Mouse (Mus musculus) embryonic facial prominence, embryonic 14.5 days (tissue): Measurements from ENCODE around the gene Cwc27. TPM values are rescaled to one million over a fixed set of nuclear protein-coding genes. Genes with fewer than 3 reads are reported as not detected.

Experiments used
- ATAC-seq: fragments of 200-750 bp; cut with Nextera tagmentation; 2 replicates; pipeline ENCODE4 v1.8.0; 2017; ENCODE audit warnings: low read depth, moderate number of reproducible peaks, moderate TSS enrichment
- DNase-seq: peaks from one replicate; pipeline ENCODE4 v3.0.0-alpha.2; 2015; ENCODE audit warnings: low spot score
- H3K27ac ChIP-seq: fragments of 300-500 bp; sonication (generic); replicated peaks from 2 replicates; pipeline ENCODE4 v1.5.1; 2014; ENCODE audit warnings: low read depth, mild to moderate bottlenecking, low read length, moderate library complexity
- H3K27me3 ChIP-seq: fragments of 300-500 bp; sonication (generic); replicated peaks from 2 replicates; pipeline ENCODE4 v1.6.1; 2014; ENCODE audit warnings: low read length; ENCODE audit not compliant: control insufficient read depth, insufficient read depth
- H3K36me3 ChIP-seq: fragments of 300-500 bp; sonication (generic); 2 replicates; pipeline ENCODE4 v1.6.1; 2014; ENCODE audit warnings: low read length, mixed read lengths; ENCODE audit not compliant: control insufficient read depth, insufficient read depth
- H3K4me1 ChIP-seq: fragments of 300-500 bp; sonication (generic); 2 replicates; pipeline ENCODE4 v1.6.1; 2014; ENCODE audit warnings: antibody characterized with exemption, low read length; ENCODE audit not compliant: control insufficient read depth, insufficient read depth
- H3K4me2 ChIP-seq: fragments of 300-500 bp; sonication (generic); 2 replicates; pipeline ENCODE4 v1.6.1; 2014; ENCODE audit warnings: low read depth, mild to moderate bottlenecking, low read length, moderate library complexity, mixed read lengths
- H3K4me3 ChIP-seq: fragments of 300-500 bp; sonication (generic); 2 replicates; pipeline ENCODE4 v1.5.1; 2014; ENCODE audit warnings: low read depth, mild to moderate bottlenecking, low read length
- H3K9ac ChIP-seq: fragments of 300-500 bp; sonication (generic); 2 replicates; pipeline ENCODE4 v1.6.1; 2014; ENCODE audit warnings: low read depth, mild to moderate bottlenecking, low read length, moderate library complexity, mixed read lengths
- H3K9me3 ChIP-seq: fragments of 300-500 bp; sonication (generic); 2 replicates; pipeline ENCODE4 v1.6.1; 2016; ENCODE audit warnings: low read length; ENCODE audit not compliant: control insufficient read depth
- WGBS: fragments of 180-500 bp; shearing (Covaris S2); extraction: QIAGEN DNeasy Blood & Tissue Kit; methylation state at CpG from one replicate; pipeline ENCODE4 v1.1.7; 2014; 5-methylcytosine and 5-hydroxymethylcytosine counted together
- polyA plus RNA-seq: library from polyadenylated mRNA; unstranded; fragments of >200 nt; fragmentation: Nextera tagmentation; extraction: Ambion mirVana; gene quantifications from 2 replicates; pipeline ENCODE4 v1.2.1, GENCODE M21; 2014

Cwc27 gene
- polyA plus RNA-seq, 1 experiment from 2014 or later = 19.1 TPM

- Histone ChIP-seq H3K4me3 (no peak overlapping the region), H3K4me2 (no peak overlapping the region), H3K27me3 (no peaks in the 10 kb centered on the region), H3K36me3 (peaks cover 27% of the 10 kb centered on the region), H3K9ac (no peak overlapping the region), H3K27ac (no peak overlapping the region), H3K4me1 (peaks cover 10% of the 10 kb centered on the region), H3K9me3 (peaks cover 16% of the 10 kb centered on the region; the same call in 1 of the 2 replicates)
- DNase-seq (no peak), ATAC-seq (no peak)
- WGBS = 64% methylated on average over 2 of the region's 2 CpGs
Observed at GRCm38 (mm10) chr13:104825470-104825869, 8.5 kb upstream of the Cwc27 start.

DNA sequence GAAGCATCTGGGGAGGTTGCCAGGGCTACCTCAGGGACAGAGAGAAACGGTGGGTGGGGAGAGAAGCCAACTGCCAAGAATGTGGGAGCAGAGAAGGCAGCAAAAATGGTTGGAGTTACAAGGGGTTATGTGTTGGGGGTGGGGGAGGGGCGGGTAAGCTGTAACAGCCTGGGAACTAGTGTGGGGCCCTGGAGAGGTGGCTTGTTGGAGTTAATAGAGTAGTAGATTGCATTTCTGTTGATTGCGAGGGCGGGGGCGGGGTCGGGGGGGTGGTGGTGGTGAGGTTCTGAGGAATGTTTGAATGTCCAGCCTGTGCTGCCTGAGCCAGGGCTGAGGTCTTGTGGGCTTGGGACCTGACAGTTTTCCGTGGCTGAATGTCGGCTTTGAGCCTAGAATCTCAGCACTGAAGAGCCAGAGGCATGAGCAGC lies 5.5 kb upstream of the Cwc27 start:
- ATAC-seq = peak; percentile 75
- peak overlapping the region; percentile 37 for H3K4me2 ChIP-seq

GRCm38 (mm10) chr13:104821908-104822307 lies 5.0 kb upstream of the Cwc27 start:
- no peak for DNase-seq
- H3K4me1 ChIP-seq = peaks cover 21% of the 10 kb centered on the region
- peak overlapping the region; percentile 37; the same call in 1 of the 2 replicates for H3K4me2 ChIP-seq
- H3K4me3 ChIP-seq = no peak overlapping the region
- 82% methylated on average over 1 of the region's 1 CpGs for WGBS
- 0 out of 2 replicates have a peak overlapping the region, but pooled peaks have one; percentile 52 for H3K27ac ChIP-seq
- H3K9me3 ChIP-seq = peaks cover under 1% of the 10 kb centered on the region; the same call in 1 of the 2 replicates
- no peak overlapping the region for H3K9ac ChIP-seq
- no peak for ATAC-seq
- no peaks in the 10 kb centered on the region for H3K27me3 ChIP-seq
- peaks cover 1% of the 10 kb centered on the region for H3K36me3 ChIP-seq

More for the DNA sequence above, 5.5 kb upstream of the Cwc27 start:
- WGBS = 22% methylated on average over 7 of the region's 8 CpGs
- Histone ChIP-seq H3K9me3 (peaks cover 5% of the 10 kb centered on the region; the same call in 1 of the 2 replicates), H3K4me1 (peaks cover 21% of the 10 kb centered on the region), H3K27ac (peak overlapping the region; percentile 52; the same call in 1 of the 2 replicates), H3K9ac (no peak overlapping the region), H3K4me3 (no peak overlapping the region), H3K27me3 (no peaks in the 10 kb centered on the region), H3K36me3 (peaks cover 6% of the 10 kb centered on the region)
- DNase-seq = peak; percentile 57

GRCm38 (mm10) chr13:104821192-104821591 lies 4.2 kb upstream of the Cwc27 start:
- no peak overlapping the region for H3K27ac ChIP-seq
- H3K4me3 ChIP-seq = no peak overlapping the region
- DNase-seq = no peak
- H3K4me2 ChIP-seq = no peak overlapping the region
- peaks cover 21% of the 10 kb centered on the region for H3K4me1 ChIP-seq
- H3K9ac ChIP-seq = no peak overlapping the region
- no peaks in the 10 kb centered on the region for H3K27me3 ChIP-seq
- no peak for ATAC-seq
- no peaks in the 10 kb centered on the region for H3K36me3 ChIP-seq
- H3K9me3 ChIP-seq = no peaks in the 10 kb centered on the region

GRCm38 (mm10) chr13:104817696-104818095 lies 754 bp upstream of the Cwc27 start:
- H3K4me3 ChIP-seq = peak overlapping the region; percentile 66
- ATAC-seq = no peak
- H3K4me1 ChIP-seq = peaks cover 25% of the 10 kb centered on the region
- no peaks in the 10 kb centered on the region for H3K9me3 ChIP-seq
- H3K9ac ChIP-seq = peak overlapping the region; percentile 81
- H3K27me3 ChIP-seq = no peaks in the 10 kb centered on the region
- WGBS = 45% methylated on average over 12 of the region's 12 CpGs
- peak overlapping the region; percentile 65 for H3K4me2 ChIP-seq
- H3K36me3 ChIP-seq = no peaks in the 10 kb centered on the region
- no peak for DNase-seq
- no peak overlapping the region for H3K27ac ChIP-seq

DNA sequence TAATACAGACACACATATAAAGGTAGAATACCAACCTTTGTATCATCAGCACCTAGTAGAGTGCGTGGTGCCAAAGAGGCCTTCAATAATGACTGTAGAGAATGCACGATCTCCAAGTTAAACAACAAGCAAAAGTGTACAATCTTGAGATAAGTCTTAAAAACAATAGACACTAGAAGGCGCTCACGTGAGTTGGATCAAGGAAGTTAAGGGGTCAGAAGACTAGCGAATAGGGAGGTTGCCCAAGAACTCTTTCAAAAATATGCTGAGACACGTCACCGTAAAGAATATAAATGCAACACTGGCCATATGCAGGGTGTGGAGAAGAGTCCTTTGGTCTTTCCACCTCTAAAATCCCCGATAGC lies 690 bp downstream of the Cwc27 start:
- WGBS = 10% methylated on average over 8 of the region's 8 CpGs
- peak overlapping the region; percentile 65 for H3K4me2 ChIP-seq
- peak overlapping the region; percentile 81 for H3K9ac ChIP-seq
- peak overlapping the region; percentile 66 for H3K4me3 ChIP-seq
- ATAC-seq (no peak), DNase-seq (peak; percentile 70)
- H3K4me1 ChIP-seq = peaks cover 16% of the 10 kb centered on the region
- peak overlapping the region; percentile 80 for H3K27ac ChIP-seq
- H3K27me3 ChIP-seq = no peaks in the 10 kb centered on the region
- no peaks in the 10 kb centered on the region for H3K9me3 ChIP-seq
- H3K36me3 ChIP-seq = no peaks in the 10 kb centered on the region

DNA sequence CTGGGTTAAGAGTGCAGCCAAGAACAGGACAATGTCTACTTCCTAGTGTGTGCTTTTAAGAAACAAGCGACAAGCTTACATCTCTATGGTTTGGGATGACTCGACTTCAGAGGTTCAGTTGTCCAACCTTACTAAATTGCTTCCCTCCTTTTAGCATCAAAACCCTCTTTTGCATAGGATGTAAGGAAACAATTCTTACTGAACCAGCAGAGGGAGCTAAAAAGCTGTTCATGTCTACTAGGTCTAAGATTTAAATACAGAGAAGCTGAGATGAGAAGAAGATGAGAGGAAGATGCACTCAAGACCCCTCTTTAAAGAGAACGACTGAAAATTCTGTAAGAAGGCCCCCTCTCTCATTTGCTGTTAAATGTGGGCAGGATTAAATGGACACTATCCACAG lies 11.3 kb downstream of the Cwc27 start:
- no peak for ATAC-seq
- Histone ChIP-seq H3K4me1 (no peaks in the 10 kb centered on the region), H3K9ac (no peak overlapping the region), H3K27ac (no peak overlapping the region), H3K27me3 (no peaks in the 10 kb centered on the region), H3K9me3 (no peaks in the 10 kb centered on the region), H3K4me3 (no peak overlapping the region), H3K36me3 (peaks cover 50% of the 10 kb centered on the region), H3K4me2 (no peak overlapping the region)
- WGBS = 49% methylated on average over 3 of the region's 3 CpGs
- peak; percentile 79 for DNase-seq

- peaks cover 59% of the 10 kb centered on the region for H3K36me3 ChIP-seq
- ATAC-seq = peak; percentile 76; the same call in 1 of the 2 replicates
- no peak overlapping the region for H3K4me2 ChIP-seq
- no peaks in the 10 kb centered on the region for H3K4me1 ChIP-seq
- 78% methylated on average over 7 of the region's 7 CpGs for WGBS
- H3K9me3 ChIP-seq = no peaks in the 10 kb centered on the region
- H3K9ac ChIP-seq = no peak overlapping the region
- H3K27me3 ChIP-seq = no peaks in the 10 kb centered on the region
- DNase-seq = no peak
- H3K4me3 ChIP-seq = no peak overlapping the region
- H3K27ac ChIP-seq = no peak overlapping the region
Observed at GRCm38 (mm10) chr13:104799566-104800182, 17.3 kb downstream of the Cwc27 start.

GRCm38 (mm10) chr13:104799067-104799466 lies 17.9 kb downstream of the Cwc27 start:
- H3K4me3 ChIP-seq = no peak overlapping the region
- no peak overlapping the region for H3K27ac ChIP-seq
- DNase-seq (no peak), ATAC-seq (no peak)
- WGBS = 95% methylated on average over 8 of the region's 8 CpGs
- no peaks in the 10 kb centered on the region for H3K9me3 ChIP-seq
- no peak overlapping the region for H3K9ac ChIP-seq
- peaks cover 54% of the 10 kb centered on the region for H3K36me3 ChIP-seq
- no peaks in the 10 kb centered on the region for H3K4me1 ChIP-seq
- no peaks in the 10 kb centered on the region for H3K27me3 ChIP-seq
- no peak overlapping the region for H3K4me2 ChIP-seq
